Mouse (Mus musculus) myocyte (in vitro differentiated cells): ENCODE measurements at regions not wholly inside any gene's neighbourhood (a gene's known extent, or its start where the extent isn't known, plus 50 kb on each side); places are given as distances from the start of the nearest gene placed in this dataset.

Source experiments
- H3K27me3 ChIP-seq: one replicate; pipeline ENCODE4 v1.6.1; 2011; ENCODE audit not compliant: control insufficient read depth, insufficient read depth, insufficient read length
- H3K36me3 ChIP-seq: one replicate; pipeline ENCODE4 v1.6.1; 2011; ENCODE audit not compliant: control insufficient read depth, insufficient read depth
- H3K4me2 ChIP-seq: one replicate; pipeline ENCODE4 v1.6.1; 2011; ENCODE audit warnings: low read depth, control low read depth
- H3K4me3 ChIP-seq: one replicate; pipeline ENCODE4 v1.5.1; 2011; ENCODE audit warnings: mild to moderate bottlenecking, control low read depth, moderate library complexity
- H3K79me2 ChIP-seq: one replicate; pipeline ENCODE4 v1.6.1; 2011; ENCODE audit not compliant: control insufficient read depth, insufficient read depth
- H3ac ChIP-seq: one replicate; pipeline ENCODE4 v1.6.1; 2011; ENCODE audit not compliant: control insufficient read depth, insufficient read length
- CEBPB ChIP-seq: IDR thresholded peaks from 2 replicates; pipeline ENCODE4 v1.6.1; 2011; ENCODE audit warnings: mild to moderate bottlenecking, moderate library complexity; ENCODE audit not compliant: poor library complexity, insufficient read depth, severe bottlenecking
- E2F4 ChIP-seq: IDR thresholded peaks from one replicate; pipeline ENCODE4 v1.6.1; 2011; ENCODE audit warnings: mild to moderate bottlenecking, control low read depth, moderate library complexity; ENCODE audit not compliant: insufficient read depth
- MAX ChIP-seq: IDR thresholded peaks from one replicate; pipeline ENCODE4 v1.6.1; 2011; ENCODE audit warnings: low read depth, mild to moderate bottlenecking, control low read depth
- MYOD1 ChIP-seq, 3 experiments: IDR thresholded peaks; one replicate each; pipeline ENCODE4 v1.6.1; 2011; ENCODE audit warnings: control low read depth in 2 of 3, low read depth in 2 of 3, mild to moderate bottlenecking in 2 of 3, moderate library complexity in 1 of 3; ENCODE audit not compliant: insufficient read length in 2 of 3, control insufficient read depth in 1 of 3
- MYOG ChIP-seq, 3 experiments: IDR thresholded peaks; one replicate each; pipeline ENCODE4 v1.6.1; 2011; ENCODE audit warnings: control low read depth in 2 of 3, low read depth in 2 of 3, mild to moderate bottlenecking in 2 of 3; ENCODE audit not compliant: insufficient read length in 2 of 3, control insufficient read depth in 1 of 3, insufficient read depth in 1 of 3
- POLR2A ChIP-seq: IDR thresholded peaks from one replicate; pipeline ENCODE4 v1.6.1; 2011; ENCODE audit warnings: low read depth, mild to moderate bottlenecking, control low read depth, moderate library complexity; ENCODE audit not compliant: insufficient read length
- POLR2AphosphoS2 ChIP-seq: IDR thresholded peaks from one replicate; pipeline ENCODE4 v1.6.1; 2011; ENCODE audit warnings: low read depth, control low read depth; ENCODE audit not compliant: insufficient read length
- REST ChIP-seq: IDR thresholded peaks from one replicate; pipeline ENCODE4 v1.6.1; 2011; ENCODE audit warnings: mild to moderate bottlenecking, control low read depth, moderate library complexity; ENCODE audit not compliant: insufficient read depth, insufficient read length
- SRF ChIP-seq: IDR thresholded peaks from one replicate; pipeline ENCODE4 v1.6.1; 2011; ENCODE audit warnings: low read depth; ENCODE audit not compliant: control insufficient read depth, insufficient read length
- TCF12 ChIP-seq: IDR thresholded peaks from one replicate; pipeline ENCODE4 v1.6.1; 2011; ENCODE audit warnings: mild to moderate bottlenecking, control low read depth; ENCODE audit not compliant: poor library complexity, insufficient read depth, severe bottlenecking
- TCF3 ChIP-seq: IDR thresholded peaks from one replicate; pipeline ENCODE4 v1.6.1; 2011; ENCODE audit warnings: low read depth, control low read depth; ENCODE audit not compliant: insufficient read length
- USF1 ChIP-seq: IDR thresholded peaks from one replicate; pipeline ENCODE4 v1.6.1; 2011; ENCODE audit warnings: low read depth, mild to moderate bottlenecking, control low read depth, moderate library complexity

DNA sequence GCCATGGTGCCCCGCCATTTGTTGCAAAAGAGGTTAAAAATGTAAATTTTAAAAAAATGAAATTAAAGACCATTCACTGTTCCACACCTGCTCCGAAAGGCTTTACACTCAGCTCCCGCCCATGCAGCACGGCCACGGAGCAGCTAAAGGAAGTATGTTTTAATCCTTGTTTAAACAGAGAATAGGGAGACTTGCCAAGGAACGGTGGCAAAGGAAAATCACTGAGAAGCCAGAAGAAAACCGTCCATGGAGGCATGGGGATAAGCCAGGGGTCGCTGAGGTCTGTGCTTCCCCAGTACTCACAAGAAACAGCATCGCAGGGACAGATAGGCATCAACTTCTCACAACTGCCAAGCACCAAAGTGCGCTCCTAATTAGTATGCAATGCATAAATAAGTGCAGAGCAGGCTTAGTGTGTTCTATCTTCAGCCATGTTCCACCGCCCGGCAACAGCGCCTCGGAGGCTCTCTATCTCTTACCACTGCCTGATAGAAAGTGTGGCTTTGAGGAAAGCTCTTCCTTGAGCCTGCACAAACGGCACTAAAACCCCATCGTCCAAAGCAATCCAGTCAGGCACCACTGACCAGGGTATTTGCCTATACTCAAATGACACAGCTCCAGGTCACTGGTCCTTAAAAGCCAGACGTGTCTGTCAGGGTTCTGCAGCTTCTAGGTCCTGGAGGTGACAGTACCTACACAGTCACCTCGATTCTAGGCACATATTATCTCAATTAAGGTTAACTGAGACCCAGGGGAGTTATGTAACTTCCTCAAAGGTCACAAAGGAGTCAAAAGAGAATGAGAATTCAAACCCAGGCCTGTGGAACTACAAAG is 196.8 kb upstream of the Smim15 start:
- Histone ChIP-seq H3ac (no peak overlapping the region), H3K4me2 (peak overlapping the region; percentile 42), H3K27me3 (no peaks in the 10 kb centered on the region), H3K4me3 (no peak overlapping the region), H3K36me3 (no peaks in the 10 kb centered on the region), H3K79me2 (peaks cover 51% of the 10 kb centered on the region)
- TF ChIP-seq POLR2AphosphoS2, result no peak
- TF ChIP-seq MYOG (IDR thresholded peaks at IDR 0.05; ENCODE audit: control insufficient read depth in 1 of 3, insufficient read depth in 1 of 3, insufficient read length in 2 of 3, low read depth in 2 of 3), result no peak
- TF ChIP-seq USF1, result no peak
- TF ChIP-seq MAX, result no peak
- TF ChIP-seq MYOD1 (IDR thresholded peaks at IDR 0.05; ENCODE audit: control insufficient read depth in 1 of 3, insufficient read length in 2 of 3, low read depth in 2 of 3), result no peak
- no peak for TF ChIP-seq CEBPB
- TF ChIP-seq POLR2A, result no peak
- TF ChIP-seq TCF3, result no peak

DNA sequence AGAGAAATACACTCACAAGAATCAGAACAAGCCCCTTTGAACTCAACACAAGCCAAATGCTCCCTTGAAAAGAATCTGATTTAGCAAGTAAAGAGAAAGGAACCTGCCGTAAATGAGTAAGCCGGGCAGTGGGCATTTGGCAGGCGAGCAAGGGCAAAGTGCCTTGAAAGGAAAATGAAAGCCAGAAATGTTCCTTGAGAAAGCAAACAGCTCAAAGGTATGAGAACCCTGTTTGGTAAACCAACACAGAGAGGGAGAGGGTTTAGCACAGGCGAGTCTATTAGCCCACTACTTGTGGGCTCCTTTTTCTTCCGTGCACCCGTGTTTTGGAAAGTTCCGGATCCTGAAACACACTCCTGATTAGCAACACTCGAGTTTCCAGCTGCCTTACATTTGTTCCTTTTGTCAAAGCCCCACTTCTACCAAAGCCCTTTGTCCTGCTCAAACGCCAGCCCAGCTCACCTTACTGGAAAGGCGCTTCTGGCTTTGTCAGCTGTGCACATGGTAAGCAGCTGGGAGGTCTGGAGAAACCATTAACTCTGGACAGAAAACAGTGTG is 197.5 kb upstream of the Smim15 start:
- TF ChIP-seq MYOG (IDR thresholded peaks at IDR 0.05; ENCODE audit: control insufficient read depth in 1 of 3, insufficient read depth in 1 of 3, insufficient read length in 2 of 3, low read depth in 2 of 3) (peak in 1 of 3 experiments; percentile 76), MYOD1 (IDR thresholded peaks at IDR 0.05; ENCODE audit: control insufficient read depth in 1 of 3, insufficient read length in 2 of 3, low read depth in 2 of 3) (peak in 2 of 3 experiments; percentile 36 to 73), REST (no peak), TCF12 (peak; percentile 60)
- no peaks in the 10 kb centered on the region for H3K27me3 ChIP-seq
- H3K79me2 ChIP-seq, result peaks cover 54% of the 10 kb centered on the region
- H3K4me3 ChIP-seq, result no peak overlapping the region
- H3K36me3 ChIP-seq, result no peaks in the 10 kb centered on the region
- peak overlapping the region; percentile 42 for H3K4me2 ChIP-seq
- H3ac ChIP-seq, result no peak overlapping the region

DNA sequence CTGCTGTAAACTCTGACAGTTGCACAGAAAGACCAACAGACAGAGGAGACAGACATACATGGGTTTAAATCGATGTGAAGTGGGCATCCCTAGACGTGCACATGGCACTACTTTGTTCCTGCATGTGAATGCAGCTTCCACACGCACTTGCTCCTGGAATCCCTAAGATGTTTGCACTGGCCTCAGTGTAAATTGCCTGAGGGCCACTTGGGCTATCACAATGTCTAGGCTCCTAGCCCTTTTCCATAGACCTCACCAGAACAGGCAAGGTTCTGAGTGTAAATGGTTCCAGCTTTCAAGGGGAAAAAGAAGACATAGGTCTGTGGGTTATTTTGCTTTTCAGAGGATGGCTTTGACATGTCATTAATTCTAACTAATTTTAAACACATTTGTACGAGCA is 198.4 kb upstream of the Smim15 start:
- H3K36me3 ChIP-seq, result no peaks in the 10 kb centered on the region
- no peak overlapping the region for H3K4me2 ChIP-seq
- H3ac ChIP-seq, result no peak overlapping the region
- H3K27me3 ChIP-seq, result no peaks in the 10 kb centered on the region
- TF ChIP-seq USF1, result no peak
- TF ChIP-seq E2F4, result no peak
- no peak for TF ChIP-seq MAX
- no peak for TF ChIP-seq TCF3
- no peak for TF ChIP-seq POLR2A
- no peak for TF ChIP-seq POLR2AphosphoS2
- TF ChIP-seq MYOG (IDR thresholded peaks at IDR 0.05; ENCODE audit: control insufficient read depth in 1 of 3, insufficient read depth in 1 of 3, insufficient read length in 2 of 3, low read depth in 2 of 3), result no peak
- no peak for TF ChIP-seq TCF12
- no peak for TF ChIP-seq REST
- TF ChIP-seq SRF, result no peak
- no peak overlapping the region for H3K4me3 ChIP-seq
- H3K79me2 ChIP-seq, result peaks cover 58% of the 10 kb centered on the region

DNA sequence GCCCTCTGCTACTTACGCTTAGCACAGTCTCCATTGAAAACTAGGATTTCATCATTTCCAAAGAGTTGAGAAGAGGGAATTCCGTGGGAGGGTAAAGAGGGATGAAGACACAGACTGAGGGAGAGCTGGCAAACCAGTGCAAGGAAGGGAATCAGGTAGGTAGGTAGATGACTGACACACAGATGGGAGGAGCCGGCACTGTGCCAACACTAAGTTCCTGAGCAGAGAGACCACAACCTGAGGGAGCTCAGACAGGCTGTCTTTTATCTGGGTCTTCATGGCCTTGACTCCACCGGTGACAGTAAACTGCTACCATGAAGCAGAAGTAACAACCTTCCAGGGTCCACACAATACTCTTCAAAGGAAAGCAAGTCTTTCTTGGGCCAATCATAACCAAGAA is 200.2 kb upstream of the Smim15 start:
- Histone ChIP-seq H3K27me3 (no peaks in the 10 kb centered on the region), H3ac (no peak overlapping the region), H3K4me3 (no peak overlapping the region), H3K4me2 (no peak overlapping the region), H3K36me3 (no peaks in the 10 kb centered on the region), H3K79me2 (peaks cover 54% of the 10 kb centered on the region)
- TF ChIP-seq POLR2AphosphoS2 (no peak), TCF3 (no peak), MAX (no peak), E2F4 (no peak), MYOD1 (IDR thresholded peaks at IDR 0.05; ENCODE audit: control insufficient read depth in 1 of 3, insufficient read length in 2 of 3, low read depth in 2 of 3) (no peak), MYOG (IDR thresholded peaks at IDR 0.05; ENCODE audit: control insufficient read depth in 1 of 3, insufficient read depth in 1 of 3, insufficient read length in 2 of 3, low read depth in 2 of 3) (no peak), USF1 (no peak), CEBPB (no peak)

DNA sequence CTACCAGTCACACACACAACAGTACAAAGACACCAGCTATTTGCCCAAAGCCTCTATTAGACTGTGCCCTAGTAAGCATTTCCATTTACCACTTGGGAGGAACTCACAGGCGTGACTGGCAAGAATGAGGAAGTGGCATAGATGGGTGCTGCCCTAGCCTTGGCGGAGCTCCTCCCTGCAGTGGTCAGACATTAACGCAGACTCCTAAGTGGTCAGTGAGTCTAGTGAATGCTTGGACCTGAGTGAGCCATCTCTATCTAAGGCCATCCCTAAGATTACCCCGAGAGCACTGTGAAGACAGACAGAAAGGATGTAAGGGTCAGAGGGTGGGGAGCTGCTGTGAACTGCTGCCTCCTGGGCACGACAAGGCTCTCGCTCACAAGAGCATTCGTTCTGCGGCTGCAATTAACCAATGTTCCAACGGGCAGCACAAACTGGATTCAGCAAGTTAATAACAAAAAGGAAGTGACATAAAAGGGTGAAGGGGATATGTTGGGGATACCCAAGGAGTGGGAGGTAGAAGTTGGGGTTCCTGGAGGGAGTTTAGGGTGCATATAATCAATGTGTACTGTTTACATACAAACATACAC is 206.0 kb upstream of the Smim15 start:
- TF ChIP-seq CEBPB (no peak), USF1 (no peak), SRF (no peak), TCF3 (no peak), REST (no peak), TCF12 (no peak), E2F4 (no peak), POLR2AphosphoS2 (no peak), MAX (no peak)
- Histone ChIP-seq H3K4me2 (no peak overlapping the region), H3K79me2 (peaks cover 56% of the 10 kb centered on the region), H3K4me3 (no peak overlapping the region), H3K36me3 (no peaks in the 10 kb centered on the region), H3K27me3 (no peaks in the 10 kb centered on the region), H3ac (no peak overlapping the region)
